Mouse (Mus musculus): ENCODE data around the gene Adgrg1. TPM values are rescaled to one million over a fixed set of nuclear protein-coding genes. Genes with fewer than 3 reads are reported as not detected.

Gene Adgrg1
- polyA plus RNA-seq, 1 experiment from 2014 or later, result 16.3 TPM

DNA sequence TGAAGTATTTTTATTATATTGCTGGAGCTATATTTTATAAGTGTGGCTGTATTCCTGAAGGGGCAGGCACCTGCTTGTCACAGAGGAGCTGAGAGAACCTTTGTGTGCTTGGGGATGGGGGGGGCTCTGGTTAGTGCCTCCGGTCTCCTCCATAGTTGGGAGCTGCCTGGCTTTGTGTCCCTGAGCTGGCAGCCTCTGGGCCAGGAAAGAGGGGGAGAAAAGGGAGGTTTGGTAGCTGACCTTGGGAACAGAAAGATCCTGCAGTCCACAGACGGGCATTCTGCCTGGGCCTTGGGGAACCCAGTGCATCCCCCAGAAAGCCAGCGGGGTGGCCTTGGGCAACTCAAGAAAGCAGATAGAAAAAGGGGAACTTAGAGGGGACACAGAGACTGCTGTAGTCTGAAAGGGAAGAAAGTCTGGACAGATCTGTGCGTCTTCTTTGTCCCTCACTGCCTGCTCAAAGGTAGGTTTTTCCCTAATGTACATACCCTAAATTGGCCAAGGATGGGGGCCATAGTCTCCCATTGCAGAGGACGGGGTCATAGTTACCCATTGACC, 20.9 kb downstream of the Adgrg1 start:
- WGBS, result 75% methylated on average over 5 of the region's 5 CpGs
- H3K36me3 ChIP-seq (ENCODE audit: control insufficient read depth, insufficient read depth, low read length), result no peaks in the 10 kb centered on the region
- H3K27me3 ChIP-seq (replicated peaks; ENCODE audit: control insufficient read depth, insufficient read depth, low read length), result no peaks in the 10 kb centered on the region
- H3K4me3 ChIP-seq (ENCODE audit: low read depth, low read length), result no peak overlapping the region
- H3K4me2 ChIP-seq (ENCODE audit: low read depth, low read length), result no peak overlapping the region
- no peak for ATAC-seq (ENCODE audit: low read depth)
- H3K4me1 ChIP-seq (ENCODE audit: control insufficient read depth, insufficient read depth, low read length), result peaks cover 20% of the 10 kb centered on the region; the same call in 1 of the 2 replicates
- H3K9ac ChIP-seq (ENCODE audit: low read depth, low read length), result no peak overlapping the region
- DNase-seq (ENCODE audit: low spot score), result no peak
- no peak overlapping the region for H3K27ac ChIP-seq (replicated peaks; ENCODE audit: low read depth, low read length)
- no peaks in the 10 kb centered on the region for H3K9me3 ChIP-seq (ENCODE audit: control insufficient read depth, low read length)

DNA sequence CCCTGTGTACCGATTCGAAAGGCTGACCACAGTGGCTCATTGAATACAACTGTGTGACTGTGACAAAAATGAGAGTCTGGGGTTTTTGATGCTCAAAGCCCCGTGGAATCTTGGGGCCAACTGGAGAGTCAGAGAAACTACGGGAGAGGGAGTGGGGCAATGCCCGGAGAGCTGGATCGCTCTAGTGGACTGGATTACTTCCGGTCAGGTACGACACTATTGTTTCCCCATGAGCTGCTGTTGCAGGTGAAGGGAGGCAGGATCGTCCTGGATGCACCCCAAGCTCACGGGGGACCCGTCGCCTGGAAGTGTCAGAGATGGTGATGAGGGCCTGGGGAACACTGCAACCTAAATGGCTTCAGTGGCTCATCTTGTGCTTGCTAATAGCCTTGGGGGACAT, 21.5 kb downstream of the Adgrg1 start:
- H3K9ac ChIP-seq (ENCODE audit: low read depth, low read length), result no peak overlapping the region
- H3K27ac ChIP-seq (replicated peaks; ENCODE audit: low read depth, low read length), result no peak overlapping the region
- H3K9me3 ChIP-seq (ENCODE audit: control insufficient read depth, low read length), result no peaks in the 10 kb centered on the region
- H3K4me2 ChIP-seq (ENCODE audit: low read depth, low read length), result no peak overlapping the region
- peaks cover 20% of the 10 kb centered on the region; the same call in 1 of the 2 replicates for H3K4me1 ChIP-seq (ENCODE audit: control insufficient read depth, insufficient read depth, low read length)
- H3K27me3 ChIP-seq (replicated peaks; ENCODE audit: control insufficient read depth, insufficient read depth, low read length), result no peaks in the 10 kb centered on the region
- no peaks in the 10 kb centered on the region for H3K36me3 ChIP-seq (ENCODE audit: control insufficient read depth, insufficient read depth, low read length)
- ATAC-seq (ENCODE audit: low read depth) (no peak), DNase-seq (ENCODE audit: low spot score) (no peak)
- no peak overlapping the region for H3K4me3 ChIP-seq (ENCODE audit: low read depth, low read length)
- 72% methylated on average over 12 of the region's 12 CpGs for WGBS

DNA sequence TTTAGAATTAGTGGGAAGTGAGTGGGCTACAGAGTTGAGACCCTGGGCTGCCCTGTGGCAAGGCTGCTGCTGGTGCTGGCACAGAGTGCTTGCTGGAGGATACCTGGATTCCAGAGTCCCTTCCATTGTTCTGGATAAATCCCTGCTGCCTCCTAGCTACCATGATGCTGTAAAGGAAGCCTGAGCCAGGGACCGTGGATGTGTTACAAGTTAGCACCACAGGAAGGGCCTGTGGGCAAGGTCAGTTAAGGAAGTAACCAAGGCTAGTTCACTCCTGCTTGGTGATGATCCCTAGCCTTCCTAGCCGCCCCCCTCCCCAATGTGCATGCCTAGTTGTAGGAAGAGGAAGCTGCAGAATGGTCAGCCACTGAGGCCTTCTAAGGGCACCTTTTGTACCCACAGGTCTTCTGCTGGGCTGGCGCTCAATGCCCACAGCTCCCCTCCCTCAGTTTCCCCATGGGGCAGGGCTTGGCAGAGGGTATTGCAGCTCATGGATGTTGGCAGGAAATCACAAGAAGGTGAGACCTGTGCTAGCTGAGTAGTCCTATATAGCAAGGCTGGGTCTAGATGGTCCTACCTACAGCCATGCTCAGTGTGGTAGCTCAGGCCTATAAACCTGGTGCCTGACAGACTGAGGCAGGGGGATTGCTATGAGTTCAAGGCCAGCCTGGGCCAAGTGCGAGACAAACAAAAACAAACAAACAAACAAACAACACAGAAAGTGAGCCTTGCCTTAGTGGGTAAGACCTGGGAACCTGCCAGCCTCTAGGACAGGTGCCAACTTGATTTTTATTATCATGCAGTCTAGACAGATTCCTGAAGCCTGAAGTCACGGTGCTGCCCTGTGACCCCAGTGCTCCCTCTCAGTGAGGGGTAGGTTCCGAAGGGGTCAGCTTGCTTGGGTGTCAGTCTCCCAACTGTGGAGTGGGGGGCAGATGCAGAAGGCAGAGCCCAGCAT, 22.6 kb downstream of the Adgrg1 start:
- Histone ChIP-seq H3K9ac (ENCODE audit: low read depth, low read length) (no peak overlapping the region), H3K27me3 (replicated peaks; ENCODE audit: control insufficient read depth, insufficient read depth, low read length) (no peaks in the 10 kb centered on the region), H3K27ac (replicated peaks; ENCODE audit: low read depth, low read length) (no peak overlapping the region), H3K4me3 (ENCODE audit: low read depth, low read length) (no peak overlapping the region), H3K9me3 (ENCODE audit: control insufficient read depth, low read length) (no peaks in the 10 kb centered on the region), H3K36me3 (ENCODE audit: control insufficient read depth, insufficient read depth, low read length) (no peaks in the 10 kb centered on the region), H3K4me2 (ENCODE audit: low read depth, low read length) (no peak overlapping the region), H3K4me1 (ENCODE audit: control insufficient read depth, insufficient read depth, low read length) (peaks cover 12% of the 10 kb centered on the region; the same call in 1 of the 2 replicates)
- DNase-seq (ENCODE audit: low spot score) (no peak), ATAC-seq (ENCODE audit: low read depth) (no peak)
- 55% methylated on average over 6 of the region's 6 CpGs for WGBS

- Histone ChIP-seq H3K4me3 (ENCODE audit: low read depth, low read length) (no peak overlapping the region), H3K27me3 (replicated peaks; ENCODE audit: control insufficient read depth, insufficient read depth, low read length) (no peaks in the 10 kb centered on the region), H3K27ac (replicated peaks; ENCODE audit: low read depth, low read length) (no peak overlapping the region), H3K4me2 (ENCODE audit: low read depth, low read length) (no peak overlapping the region), H3K9ac (ENCODE audit: low read depth, low read length) (no peak overlapping the region), H3K36me3 (ENCODE audit: control insufficient read depth, insufficient read depth, low read length) (no peaks in the 10 kb centered on the region), H3K4me1 (ENCODE audit: control insufficient read depth, insufficient read depth, low read length) (peaks cover 8% of the 10 kb centered on the region; the same call in 1 of the 2 replicates), H3K9me3 (ENCODE audit: control insufficient read depth, low read length) (no peaks in the 10 kb centered on the region)
- 85% methylated on average over 6 of the region's 6 CpGs for WGBS
- no peak for ATAC-seq (ENCODE audit: low read depth)
- DNase-seq (ENCODE audit: low spot score), result no peak
These were observed 23.3 kb downstream of the Adgrg1 start for GRCm38 (mm10) chr8:94997857-94998243.

- Histone ChIP-seq H3K4me3 (ENCODE audit: low read depth, low read length) (no peak overlapping the region), H3K4me1 (ENCODE audit: control insufficient read depth, insufficient read depth, low read length) (peaks cover 8% of the 10 kb centered on the region; the same call in 1 of the 2 replicates), H3K9ac (ENCODE audit: low read depth, low read length) (no peak overlapping the region), H3K9me3 (ENCODE audit: control insufficient read depth, low read length) (no peaks in the 10 kb centered on the region), H3K27me3 (replicated peaks; ENCODE audit: control insufficient read depth, insufficient read depth, low read length) (no peaks in the 10 kb centered on the region), H3K4me2 (ENCODE audit: low read depth, low read length) (no peak overlapping the region), H3K27ac (replicated peaks; ENCODE audit: low read depth, low read length) (0 out of 2 replicates have a peak overlapping the region, but pooled peaks have one; percentile 13), H3K36me3 (ENCODE audit: control insufficient read depth, insufficient read depth, low read length) (no peaks in the 10 kb centered on the region)
- 63% methylated on average over 2 of the region's 2 CpGs for WGBS
- DNase-seq (ENCODE audit: low spot score), result no peak
- ATAC-seq (ENCODE audit: low read depth), result no peak
These were observed 23.9 kb downstream of the Adgrg1 start for GRCm38 (mm10) chr8:94998431-94998830.

GRCm38 (mm10) chr8:94999004-94999403, 24.5 kb downstream of the Adgrg1 start:
- Histone ChIP-seq H3K4me1 (ENCODE audit: control insufficient read depth, insufficient read depth, low read length) (peaks cover 8% of the 10 kb centered on the region; the same call in 1 of the 2 replicates), H3K36me3 (ENCODE audit: control insufficient read depth, insufficient read depth, low read length) (no peaks in the 10 kb centered on the region), H3K4me2 (ENCODE audit: low read depth, low read length) (no peak overlapping the region), H3K27ac (replicated peaks; ENCODE audit: low read depth, low read length) (peak overlapping the region; percentile 54; the same call in 1 of the 2 replicates), H3K27me3 (replicated peaks; ENCODE audit: control insufficient read depth, insufficient read depth, low read length) (no peaks in the 10 kb centered on the region), H3K9me3 (ENCODE audit: control insufficient read depth, low read length) (no peaks in the 10 kb centered on the region), H3K4me3 (ENCODE audit: low read depth, low read length) (no peak overlapping the region), H3K9ac (ENCODE audit: low read depth, low read length) (no peak overlapping the region)
- ATAC-seq (ENCODE audit: low read depth) (no peak), DNase-seq (ENCODE audit: low spot score) (no peak)
- WGBS, result 57% methylated on average over 6 of the region's 6 CpGs

- no peak overlapping the region for H3K4me2 ChIP-seq (ENCODE audit: low read depth, low read length)
- 69% methylated on average over 6 of the region's 6 CpGs for WGBS
These were observed 25.4 kb downstream of the Adgrg1 start for GRCm38 (mm10) chr8:94999956-95000355.

DNA sequence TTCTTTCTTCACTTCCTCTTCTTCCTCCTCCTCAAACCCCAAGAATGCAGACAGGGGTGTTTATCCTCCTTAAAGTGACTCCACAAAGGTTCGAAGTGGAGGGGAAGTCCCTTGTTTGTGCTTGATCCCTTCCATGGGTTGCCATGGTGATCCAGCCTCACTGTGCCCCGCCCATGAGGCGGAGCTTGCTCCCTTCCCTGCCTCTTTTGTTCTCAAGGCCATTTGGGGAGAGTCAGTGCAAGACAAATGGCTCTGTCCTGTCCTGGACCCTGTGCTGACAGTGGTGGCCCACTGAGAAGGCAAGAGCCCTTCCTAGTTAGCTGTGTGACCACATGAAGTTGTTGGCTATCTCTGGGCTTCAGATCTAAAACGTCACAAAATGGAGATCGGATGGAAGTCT, 26.1 kb downstream of the Adgrg1 start:
- WGBS, result 20% methylated on average over 5 of the region's 5 CpGs
- Histone ChIP-seq H3K9me3 (ENCODE audit: control insufficient read depth, low read length) (no peaks in the 10 kb centered on the region), H3K4me1 (ENCODE audit: control insufficient read depth, insufficient read depth, low read length) (peaks cover 3% of the 10 kb centered on the region; the same call in 1 of the 2 replicates), H3K27me3 (replicated peaks; ENCODE audit: control insufficient read depth, insufficient read depth, low read length) (no peaks in the 10 kb centered on the region), H3K36me3 (ENCODE audit: control insufficient read depth, insufficient read depth, low read length) (no peaks in the 10 kb centered on the region), H3K4me2 (ENCODE audit: low read depth, low read length) (no peak overlapping the region), H3K27ac (replicated peaks; ENCODE audit: low read depth, low read length) (0 out of 2 replicates have a peak overlapping the region, but pooled peaks have one; percentile 5), H3K4me3 (ENCODE audit: low read depth, low read length) (no peak overlapping the region), H3K9ac (ENCODE audit: low read depth, low read length) (no peak overlapping the region)
- ATAC-seq (ENCODE audit: low read depth) (peak; percentile 68), DNase-seq (ENCODE audit: low spot score) (peak; percentile 78)

More at GRCm38 (mm10) chr8:94999956-95000355, 25.4 kb downstream of the Adgrg1 start:
- 0 out of 2 replicates have a peak overlapping the region, but pooled peaks have one; percentile 5 for H3K27ac ChIP-seq (replicated peaks; ENCODE audit: low read depth, low read length)
- no peak overlapping the region for H3K9ac ChIP-seq (ENCODE audit: low read depth, low read length)
- H3K9me3 ChIP-seq (ENCODE audit: control insufficient read depth, low read length), result no peaks in the 10 kb centered on the region
- no peak overlapping the region for H3K4me3 ChIP-seq (ENCODE audit: low read depth, low read length)
- H3K36me3 ChIP-seq (ENCODE audit: control insufficient read depth, insufficient read depth, low read length), result no peaks in the 10 kb centered on the region
- no peaks in the 10 kb centered on the region for H3K27me3 ChIP-seq (replicated peaks; ENCODE audit: control insufficient read depth, insufficient read depth, low read length)
- ATAC-seq (ENCODE audit: low read depth) (no peak), DNase-seq (ENCODE audit: low spot score) (no peak)
- H3K4me1 ChIP-seq (ENCODE audit: control insufficient read depth, insufficient read depth, low read length), result peaks cover 3% of the 10 kb centered on the region; the same call in 1 of the 2 replicates

Measured in embryonic facial prominence, embryonic 14.5 days (tissue).